Mouse (Mus musculus) lung, postnatal 36 days (tissue): Measurements from ENCODE around the gene Raver1.

Source experiments
- DNase-seq: peaks from one replicate; pipeline ENCODE4 v3.0.0; 2022; ENCODE audit warnings: mixed read lengths

The Raver1 gene

DNA sequence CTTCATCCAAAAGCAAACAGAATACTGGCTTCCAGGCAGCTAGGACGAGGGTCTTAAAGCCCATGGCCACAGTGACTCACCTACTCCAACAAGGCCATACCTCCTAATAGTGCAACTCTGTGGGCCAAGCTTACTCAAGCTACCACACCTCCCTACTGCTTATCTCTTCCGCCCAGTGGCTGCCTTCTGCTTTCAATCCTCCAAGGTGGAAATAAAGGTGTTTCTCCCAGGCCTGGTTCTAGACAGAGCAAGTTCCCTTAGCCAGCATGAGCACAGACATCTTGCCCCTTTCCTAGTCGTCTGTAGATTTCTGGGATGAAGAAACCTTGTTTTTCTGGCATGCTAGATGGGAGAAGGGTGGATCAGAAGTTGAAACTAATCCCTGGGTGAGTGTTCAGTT is 52.0 kb downstream of the Raver1 start:
- DNase-seq, result no peak

GRCm38 (mm10) chr9:21037481-21037891 is 54.3 kb downstream of the Raver1 start:
- DNase-seq, result no peak

DNA sequence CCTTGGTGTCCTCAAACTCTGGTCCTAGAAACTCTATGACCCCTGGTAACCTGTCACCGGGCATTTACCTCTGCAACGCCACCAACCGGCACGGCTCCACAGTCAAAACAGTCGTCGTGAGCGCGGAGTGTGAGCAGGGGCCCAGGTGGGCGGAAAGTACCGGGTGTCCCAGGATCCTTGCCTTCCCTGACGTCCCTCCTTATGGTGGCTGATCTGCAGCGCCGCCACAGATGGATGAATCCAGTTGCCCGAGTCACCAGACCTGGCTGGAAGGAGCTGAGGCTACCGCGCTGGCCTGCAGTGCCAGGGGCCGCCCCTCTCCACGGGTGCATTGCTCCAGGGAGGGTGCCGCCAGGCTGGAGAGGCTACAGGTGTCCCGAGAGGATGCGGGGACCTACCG is 55.1 kb downstream of the Raver1 start:
- DNase-seq, result no peak

- no peak for DNase-seq
Measured at GRCm38 (mm10) chr9:21036161-21036560, 55.6 kb downstream of the Raver1 start.

- no peak for DNase-seq
Measured at GRCm38 (mm10) chr9:21035586-21035985, 56.2 kb downstream of the Raver1 start.

GRCm38 (mm10) chr9:21034481-21035085 is 57.2 kb downstream of the Raver1 start:
- no peak for DNase-seq

- peak; percentile 98 for DNase-seq
Measured at GRCm38 (mm10) chr9:21033136-21033535, 58.7 kb downstream of the Raver1 start.

- DNase-seq, result no peak
Measured at GRCm38 (mm10) chr9:21032491-21032890, 59.3 kb downstream of the Raver1 start.

- no peak for DNase-seq
Measured at GRCm38 (mm10) chr9:21031896-21032351, 59.9 kb downstream of the Raver1 start, which contains the start of gene Icam5. Icam5 (plus strand) TSS chr9:21032073.

DNA sequence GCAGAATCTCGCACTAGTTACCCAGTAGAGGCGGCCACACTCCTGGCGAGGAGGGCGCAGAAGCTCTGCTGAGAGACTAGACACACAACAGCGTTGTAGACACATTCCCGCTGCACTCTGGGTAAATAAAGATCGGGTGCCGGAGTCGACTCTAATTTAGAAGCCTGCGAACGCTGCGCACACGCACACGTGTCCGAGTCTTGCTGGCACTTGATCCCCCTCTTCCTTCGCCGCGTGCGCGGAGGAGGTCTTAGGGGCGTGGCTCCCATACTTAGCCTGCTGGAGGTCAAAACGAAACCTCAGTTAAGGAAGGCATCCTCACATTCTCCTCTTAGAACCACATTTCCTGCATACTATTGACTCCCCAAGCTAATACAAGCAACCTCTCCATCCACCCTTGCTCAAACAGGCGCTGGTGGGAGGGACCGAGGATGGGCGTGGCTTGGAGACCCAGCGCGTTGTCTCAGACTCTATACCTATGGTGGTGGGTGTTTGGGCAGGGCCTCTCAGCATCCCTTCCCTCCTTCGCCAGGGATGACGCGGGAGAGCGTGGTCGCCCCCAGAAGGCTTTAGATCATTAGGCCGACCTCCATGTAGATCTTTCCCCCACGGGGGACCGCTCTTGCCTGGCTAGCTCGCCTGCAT is 60.4 kb downstream of the Raver1 start:
- peak; percentile 78 for DNase-seq

DNA sequence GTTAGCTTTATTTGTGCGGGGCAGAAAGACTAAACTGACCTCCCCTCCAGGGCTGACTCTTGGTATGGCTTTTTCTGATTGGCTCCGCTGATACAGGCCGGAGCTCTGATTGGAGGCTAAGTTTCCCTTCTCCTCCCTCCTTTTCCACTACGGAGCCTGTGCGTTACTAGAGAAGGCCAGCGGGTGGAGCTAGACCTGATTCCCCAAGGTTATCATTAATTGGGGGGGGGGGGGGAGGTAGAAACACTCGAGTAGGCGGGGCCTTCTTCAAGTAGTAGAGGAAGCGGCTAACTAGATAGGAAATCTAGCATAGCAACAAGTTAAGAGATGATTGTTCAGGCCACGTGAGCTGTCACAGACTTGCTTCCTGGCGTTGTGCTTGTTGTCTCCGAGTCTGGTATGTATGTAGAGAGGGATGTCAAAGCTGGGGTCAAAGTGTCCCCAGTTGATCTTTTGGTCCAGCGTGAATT is 61.0 kb downstream of the Raver1 start:
- peak; percentile 97 for DNase-seq

- no peak for DNase-seq
Measured at GRCm38 (mm10) chr9:21030055-21030600, 61.7 kb downstream of the Raver1 start.

DNA sequence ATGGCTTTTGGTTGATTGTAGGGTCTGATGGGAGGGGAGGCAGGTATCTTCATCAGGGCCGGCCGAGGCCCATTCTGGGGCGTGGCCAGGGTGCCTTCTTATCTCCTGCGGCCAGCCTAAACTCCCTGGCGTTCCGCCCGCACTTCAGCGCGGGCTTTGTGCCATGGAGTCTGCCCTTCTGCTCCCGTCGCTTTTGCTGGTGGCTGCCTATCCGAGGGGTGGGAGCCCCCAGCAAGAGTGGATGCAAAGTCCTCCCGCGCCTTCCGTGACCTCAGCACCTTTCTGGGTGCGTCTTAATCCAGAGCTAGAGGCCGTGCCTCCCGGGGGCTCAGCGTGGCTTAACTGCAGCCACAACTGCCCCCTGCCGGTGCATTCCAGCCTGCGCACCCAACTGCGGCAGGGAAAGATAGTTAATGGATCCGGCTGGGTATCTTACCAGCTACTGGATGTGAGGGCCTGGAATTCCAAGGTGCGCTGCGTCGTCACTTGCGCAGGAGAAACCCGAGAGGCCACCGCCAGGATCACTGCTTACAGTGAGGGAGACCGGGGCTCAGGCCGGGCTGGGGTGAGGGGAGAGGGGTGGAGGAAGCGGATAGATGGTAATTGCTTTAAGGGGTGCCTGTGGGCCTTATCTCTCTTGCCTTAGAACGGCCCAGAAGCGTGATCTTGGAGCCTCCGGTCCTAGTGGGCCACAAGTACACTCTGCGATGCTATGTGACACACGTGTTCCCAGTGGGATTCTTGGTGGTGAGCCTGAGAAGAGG is 62.3 kb downstream of the Raver1 start, which contains the start of gene Icam4:
Gene Icam4, plus strand, starts transcription at position 83 of the 764 bp plus-strand sequence.
- peak; percentile 93 for DNase-seq

- DNase-seq, result no peak
Measured at GRCm38 (mm10) chr9:21028560-21029110, 63.2 kb downstream of the Raver1 start.

DNA sequence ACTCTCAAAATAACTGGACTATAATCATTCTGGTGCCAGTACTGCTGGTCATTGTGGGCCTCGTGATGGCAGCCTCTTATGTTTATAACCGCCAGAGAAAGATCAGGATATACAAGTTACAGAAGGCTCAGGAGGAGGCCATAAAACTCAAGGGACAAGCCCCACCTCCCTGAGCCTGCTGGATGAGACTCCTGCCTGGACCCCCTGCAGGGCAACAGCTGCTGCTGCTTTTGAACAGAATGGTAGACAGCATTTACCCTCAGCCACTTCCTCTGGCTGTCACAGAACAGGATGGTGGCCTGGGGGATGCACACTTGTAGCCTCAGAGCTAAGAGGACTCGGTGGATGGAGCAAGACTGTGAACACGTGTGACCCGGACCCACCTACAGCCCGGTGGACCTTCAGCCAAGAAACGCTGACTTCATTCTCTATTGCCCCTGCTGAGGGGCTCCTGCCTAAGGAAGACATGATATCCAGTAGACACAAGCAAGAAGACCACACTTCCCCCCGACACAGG is 64.0 kb downstream of the Raver1 start:
- DNase-seq, result no peak

GRCm38 (mm10) chr9:21026849-21027248 is 65.0 kb downstream of the Raver1 start:
- no peak for DNase-seq

- peak; percentile 78 for DNase-seq
Measured at GRCm38 (mm10) chr9:21025258-21025810, 66.5 kb downstream of the Raver1 start.
